Mouse (Mus musculus) bone marrow, adult 2 months (tissue): ENCODE measurements around the gene Rhoj. TPM values are rescaled to one million over a fixed set of nuclear protein-coding genes. Genes with fewer than 3 reads are reported as not detected.
"Not testable (repeated sequence)": the region's sequence is repeated elsewhere in the genome, so short reads cannot be mapped to it uniquely, and the experiment has no call there.

Experiments
- H3K27ac ChIP-seq: fragments of 200-500 bp; 2 replicates; pipeline ENCODE4 v1.5.1; 2012; ENCODE audit warnings: low read depth, mild to moderate bottlenecking, control low read depth, inconsistent platforms, low read length; ENCODE audit not compliant: control insufficient read depth, poor library complexity, insufficient read depth
- H3K4me1 ChIP-seq: fragments of 200-500 bp; 2 replicates; pipeline ENCODE4 v1.6.1; 2011; ENCODE audit warnings: low read length; ENCODE audit not compliant: control insufficient read depth, insufficient read depth
- H3K4me3 ChIP-seq: fragments of 200-500 bp; replicated peaks from 2 replicates; pipeline ENCODE3; 2011; ENCODE audit warnings: mild to moderate bottlenecking, low read depth, low read length, control low read depth; ENCODE audit not compliant: control insufficient read depth
- CTCF ChIP-seq: fragments of 200-500 bp; IDR thresholded peaks from 2 replicates; pipeline ENCODE4 v1.5.1; 2011; ENCODE audit warnings: low read length, control low read depth; ENCODE audit not compliant: control insufficient read depth, insufficient read depth
- POLR2A ChIP-seq: fragments of 200-500 bp; IDR thresholded peaks from 2 replicates; pipeline ENCODE4 v1.6.1; 2011; ENCODE audit warnings: low read depth, mild to moderate bottlenecking, control low read depth, low read length, borderline replicate concordance; ENCODE audit not compliant: control insufficient read depth
- WGBS: fragments of 180-500 bp; shearing (Covaris S2); methylation state at CpG from one replicate; pipeline ENCODE4 v1.1.7; 2018; 5-methylcytosine and 5-hydroxymethylcytosine counted together
- polyA plus RNA-seq: library from polyadenylated mRNA; stranded (reverse); fragments of >200 nt; gene quantifications from 2 replicates; pipeline ENCODE4 v1.2.4, GENCODE M21; 2011; ENCODE audit warnings: low replicate concordance; ENCODE audit not compliant: missing spikeins, insufficient read depth, insufficient read length

The Rhoj gene
- polyA plus RNA-seq, 1 experiment: 6.4 TPM

DNA sequence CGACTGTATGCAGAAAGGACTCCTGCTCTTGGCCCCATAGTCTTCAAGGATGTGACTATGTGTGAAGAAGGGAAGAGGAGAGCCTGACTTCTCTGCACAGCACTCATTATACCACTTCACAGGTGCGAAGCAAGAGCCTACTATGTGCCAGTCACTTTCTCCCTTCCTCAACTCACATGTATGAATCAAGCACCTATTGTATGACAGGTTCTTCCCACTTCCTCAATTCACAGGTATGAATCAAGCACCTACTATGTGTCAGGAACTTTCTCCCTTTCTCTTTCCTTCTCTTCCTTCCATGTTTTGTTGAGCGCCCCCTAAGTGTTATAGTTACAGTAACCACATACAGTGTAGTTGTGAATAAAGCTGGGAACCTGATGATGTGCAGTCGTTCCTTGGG is 116.7 kb downstream of the Rhoj start:
- WGBS: 83% methylated on average over 4 of the region's 4 CpGs
- Histone ChIP-seq H3K4me1 (no peaks in the 10 kb centered on the region), H3K27ac (no peak overlapping the region), H3K4me3 (no peak overlapping the region)
- no peak for TF ChIP-seq POLR2A
- no peak for TF ChIP-seq CTCF

DNA sequence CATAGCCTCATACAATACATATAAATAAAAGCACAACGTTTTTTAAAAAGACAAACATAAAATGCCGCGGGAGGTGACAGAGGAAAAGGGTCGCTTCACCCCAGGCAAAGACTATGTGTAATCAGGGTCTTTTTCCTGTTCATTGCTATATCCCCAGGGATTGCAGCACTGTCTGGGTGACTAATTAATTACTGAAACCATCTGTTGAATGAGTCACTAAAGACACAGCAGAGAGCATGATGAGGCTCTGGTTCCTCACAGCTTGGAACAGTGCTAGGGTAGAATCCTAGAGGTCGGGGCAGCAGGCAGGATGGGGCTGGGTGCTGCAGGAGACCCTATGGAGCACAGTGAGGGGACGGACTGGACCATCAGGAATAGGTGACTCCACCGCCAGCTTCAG is 117.8 kb downstream of the Rhoj start:
- Histone ChIP-seq H3K4me1 (no peaks in the 10 kb centered on the region), H3K4me3 (no peak overlapping the region), H3K27ac (no peak overlapping the region)
- TF ChIP-seq CTCF (no peak), POLR2A (no peak)
- 78% methylated on average over 7 of the region's 7 CpGs for WGBS

DNA sequence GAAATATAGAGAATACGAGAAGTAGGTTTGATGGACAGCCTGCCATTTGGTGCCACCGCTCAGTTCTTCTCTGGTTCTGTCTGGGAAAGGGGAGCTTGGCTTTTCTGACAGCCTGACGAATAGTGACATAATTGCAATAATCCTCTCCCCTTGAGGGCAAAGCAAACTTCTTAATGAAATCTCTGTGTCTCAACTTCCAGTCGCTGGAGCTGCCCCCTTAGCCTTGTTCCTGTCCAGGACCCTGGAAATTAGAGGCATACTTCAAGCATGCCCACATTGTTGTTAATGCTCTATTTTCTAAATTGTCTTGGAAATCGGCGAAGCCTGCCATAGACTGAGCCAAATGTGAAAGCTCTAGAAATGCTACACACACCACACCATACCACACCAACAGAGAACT is 120.6 kb downstream of the Rhoj start:
- Histone ChIP-seq H3K4me1 (no peaks in the 10 kb centered on the region), H3K4me3 (no peak overlapping the region), H3K27ac (no peak overlapping the region)
- no peak for TF ChIP-seq CTCF
- no peak for TF ChIP-seq POLR2A
- 82% methylated on average over 6 of the region's 6 CpGs for WGBS

DNA sequence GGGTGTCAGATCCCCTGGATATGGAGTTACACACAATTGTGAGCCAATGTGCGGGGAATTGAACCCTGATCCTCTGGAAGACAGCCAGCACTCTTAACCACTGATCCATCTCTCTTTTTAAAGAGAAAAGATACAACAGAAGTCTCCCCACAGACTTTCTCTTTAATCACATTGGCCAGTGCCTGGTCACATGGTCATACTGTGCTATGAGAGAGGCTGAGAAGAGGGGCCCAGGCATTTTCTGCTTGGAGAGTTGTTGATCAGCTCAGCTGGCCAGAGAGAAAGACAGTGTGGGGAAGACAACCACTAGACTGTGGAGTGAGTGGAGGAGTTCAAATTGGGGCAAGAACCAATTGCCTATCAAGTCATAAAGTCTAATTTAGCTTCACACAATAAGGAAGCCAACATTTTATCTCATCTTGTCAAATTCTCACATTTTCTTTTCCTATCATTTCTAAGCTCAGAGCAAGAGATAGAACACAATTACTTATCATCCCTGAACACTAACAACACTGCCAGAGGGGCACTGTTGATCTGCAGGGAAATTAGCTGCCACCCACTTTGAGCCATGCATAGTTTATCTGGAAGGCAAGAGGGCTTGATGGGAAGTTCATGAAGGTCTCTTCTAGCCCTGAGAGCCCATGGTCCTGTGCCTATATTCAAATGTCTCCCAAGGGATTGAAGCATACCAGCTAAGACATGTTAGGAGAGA is 121.7 kb downstream of the Rhoj start:
- TF ChIP-seq POLR2A (no peak), CTCF (no peak)
- H3K27ac ChIP-seq: no peak overlapping the region
- H3K4me1 ChIP-seq: no peaks in the 10 kb centered on the region
- H3K4me3 ChIP-seq: no peak overlapping the region
- WGBS: 79% methylated on average over 1 of the region's 1 CpGs

DNA sequence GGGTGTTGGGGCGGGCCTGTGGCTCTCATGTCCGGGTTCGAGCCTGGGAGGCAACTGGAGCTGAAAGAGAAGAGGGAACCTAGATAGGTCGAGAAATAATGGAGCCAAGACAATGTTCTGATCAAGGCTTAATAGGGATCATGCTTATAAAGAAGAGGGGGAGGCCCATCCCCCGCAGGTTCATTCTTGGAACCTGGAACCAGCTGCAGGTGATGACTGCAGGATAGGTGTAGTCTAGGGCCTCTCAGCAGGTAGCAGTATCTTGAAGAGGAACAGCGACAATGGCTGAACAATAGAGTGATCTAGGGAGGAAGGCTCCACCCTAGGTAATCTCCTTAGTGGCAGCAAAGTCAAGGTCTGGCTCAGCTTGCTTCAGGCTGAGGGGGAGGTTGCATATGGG is 124.3 kb downstream of the Rhoj start:
- 81% methylated on average over 6 of the region's 6 CpGs for WGBS
- H3K4me3 ChIP-seq, H3K4me1 ChIP-seq, H3K27ac ChIP-seq: not testable (repeated sequence)

DNA sequence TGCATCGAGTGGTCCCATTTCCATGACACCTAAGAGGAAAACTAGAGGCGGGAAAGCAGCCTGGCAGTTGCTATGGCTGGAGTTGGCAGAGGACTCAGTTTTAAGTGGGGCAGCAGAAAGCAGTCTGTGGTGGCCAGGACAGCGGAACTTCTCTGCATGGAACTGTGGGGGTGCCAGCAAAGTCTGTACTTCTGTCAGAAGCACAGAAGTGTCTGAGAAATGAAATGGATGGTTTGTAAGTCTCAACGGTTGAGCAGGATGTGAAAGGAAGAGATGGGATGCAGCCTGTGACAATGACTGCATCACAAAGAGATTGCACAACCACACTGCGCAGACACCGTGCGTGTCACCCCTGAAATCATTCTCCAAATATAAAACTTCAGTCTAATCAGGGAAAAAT is 138.1 kb downstream of the Rhoj start:
- no peak overlapping the region for H3K27ac ChIP-seq
- 53% methylated on average over 7 of the region's 7 CpGs for WGBS
- no peak overlapping the region for H3K4me3 ChIP-seq
- H3K4me1 ChIP-seq: peaks cover 4% of the 10 kb centered on the region
- no peak for TF ChIP-seq CTCF
- no peak for TF ChIP-seq POLR2A

DNA sequence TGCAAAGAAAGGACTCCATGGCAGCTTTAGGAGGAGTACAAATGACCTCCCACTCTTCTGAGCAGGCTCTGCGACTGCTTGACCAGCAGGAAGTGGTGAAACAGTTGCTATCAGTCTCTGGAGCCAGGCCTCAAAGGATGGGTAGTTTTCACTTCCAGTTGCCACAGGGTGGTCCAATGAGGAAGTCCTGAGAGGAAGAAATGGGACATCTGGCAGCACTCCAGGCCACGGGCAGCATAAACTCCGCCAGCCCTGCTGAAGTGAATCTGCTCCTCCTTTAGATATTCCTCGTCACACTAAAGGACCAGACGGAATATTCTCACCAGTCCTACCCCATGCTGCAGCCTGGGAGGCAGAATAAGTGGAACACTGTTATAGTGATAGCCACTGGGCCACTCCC is 140.8 kb downstream of the Rhoj start:
- peaks cover 4% of the 10 kb centered on the region for H3K4me1 ChIP-seq
- WGBS: 15% methylated on average over 5 of the region's 5 CpGs
- TF ChIP-seq POLR2A (no peak), CTCF (no peak)
- no peak overlapping the region for H3K27ac ChIP-seq
- peak overlapping the region; percentile 7 for H3K4me3 ChIP-seq

DNA sequence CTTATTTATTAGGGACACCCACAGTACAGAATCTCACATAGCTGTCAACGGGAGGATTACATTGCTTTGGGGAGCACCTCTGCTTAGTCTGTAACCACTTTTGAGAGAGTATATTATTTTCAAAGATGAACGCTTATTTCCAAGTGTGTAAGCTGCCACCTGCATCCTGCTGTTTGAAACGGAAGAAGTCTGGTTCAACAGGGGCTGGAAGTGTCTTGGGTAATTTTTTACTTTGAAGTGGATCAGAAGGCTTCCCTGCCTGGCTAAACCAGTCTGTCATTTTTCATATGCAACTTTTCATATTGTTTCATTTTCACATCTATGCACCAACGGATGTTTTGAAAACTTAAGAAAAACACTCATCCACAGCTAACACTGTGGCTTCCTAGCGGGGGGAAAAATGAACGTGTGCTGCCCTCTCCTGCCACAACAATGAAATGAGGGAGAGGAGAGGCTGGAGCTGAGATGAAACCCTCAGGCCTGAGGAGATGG is 141.4 kb downstream of the Rhoj start:
- WGBS: 3% methylated on average over 6 of the region's 6 CpGs
- H3K4me1 ChIP-seq: peaks cover 4% of the 10 kb centered on the region
- no peak for TF ChIP-seq POLR2A
- peak; percentile 25; the same call in 1 of the 2 replicates for TF ChIP-seq CTCF
- no peak overlapping the region for H3K27ac ChIP-seq
- no peak overlapping the region for H3K4me3 ChIP-seq

DNA sequence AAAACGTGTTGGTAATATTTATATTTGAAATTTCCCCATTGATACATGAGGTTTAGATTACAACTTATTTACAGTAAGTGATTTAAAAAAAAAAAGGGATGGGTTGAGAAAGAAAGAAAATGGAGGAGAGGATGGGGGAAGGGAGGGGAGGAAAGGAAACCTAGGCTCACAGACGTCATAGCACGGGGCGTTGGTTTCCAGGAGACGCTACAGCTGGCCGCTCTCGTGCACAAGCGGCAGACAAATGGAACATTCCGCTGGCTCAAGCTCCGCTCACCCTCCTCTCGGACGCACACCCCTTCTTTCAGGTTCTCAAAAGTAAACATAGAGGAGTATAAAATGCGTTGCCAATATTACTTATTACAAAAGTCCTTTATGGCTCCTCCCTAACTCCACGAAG is 141.9 kb downstream of the Rhoj start:
- WGBS: 49% methylated on average over 14 of the region's 14 CpGs
- TF ChIP-seq CTCF (no peak), POLR2A (no peak)
- H3K4me3 ChIP-seq: no peak overlapping the region
- H3K4me1 ChIP-seq: peaks cover 4% of the 10 kb centered on the region
- H3K27ac ChIP-seq: no peak overlapping the region
